Mouse (Mus musculus) cerebellum, adult 9-11 months (tissue): ENCODE measurements at regions not wholly inside any gene's neighbourhood (a gene's known extent, or its start where the extent isn't known, plus 50 kb on each side); places are given as distances from the start of the nearest gene placed in this dataset.
"Not testable (repeated sequence)": the region's sequence is repeated elsewhere in the genome, so short reads cannot be mapped to it uniquely, and the experiment has no call there.

ENCODE experiments used
- DNase-seq: peaks from one replicate; pipeline ENCODE4 v3.0.0; 2022

DNA sequence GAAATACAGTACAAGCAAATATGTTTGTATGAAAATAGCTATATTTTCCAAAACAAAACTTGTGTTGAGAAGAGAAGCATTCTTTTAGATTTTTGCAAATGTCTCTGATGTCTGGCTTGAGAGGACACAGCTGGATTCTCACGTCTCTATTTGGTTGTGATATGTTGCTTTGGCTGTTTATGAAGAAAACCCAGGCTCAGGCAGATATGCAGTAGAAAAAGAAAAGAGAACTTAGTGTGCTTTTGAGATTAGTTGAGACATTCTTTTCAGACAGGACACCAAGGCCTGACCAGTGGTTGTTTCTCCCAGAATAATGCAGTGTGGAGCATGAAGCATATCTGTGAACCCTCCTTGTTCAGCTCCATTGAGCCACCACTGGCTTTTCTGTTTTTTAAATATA, 178.8 kb upstream of the Mamld1 start:
- DNase-seq: no peak

DNA sequence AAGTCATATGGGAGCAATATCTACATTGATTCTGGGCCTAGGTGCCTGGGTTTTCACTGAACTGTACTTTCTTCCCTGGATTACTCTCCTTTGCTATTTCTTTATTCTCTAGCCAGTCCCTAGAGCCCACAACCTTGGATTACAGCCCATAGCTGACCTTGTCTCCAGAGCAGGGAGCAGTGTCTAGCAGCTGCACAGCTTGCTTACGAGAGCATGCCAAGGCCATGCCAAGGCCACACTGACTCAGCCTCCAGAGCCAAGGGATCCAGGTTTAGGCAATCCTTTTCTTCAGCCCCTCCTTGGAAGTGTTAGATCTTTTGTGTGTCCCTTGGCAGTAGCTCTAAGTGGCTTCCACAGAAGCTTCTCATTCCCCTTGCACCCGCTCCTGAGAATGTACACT, 168.7 kb upstream of the Mamld1 start:
- no peak for DNase-seq

DNA sequence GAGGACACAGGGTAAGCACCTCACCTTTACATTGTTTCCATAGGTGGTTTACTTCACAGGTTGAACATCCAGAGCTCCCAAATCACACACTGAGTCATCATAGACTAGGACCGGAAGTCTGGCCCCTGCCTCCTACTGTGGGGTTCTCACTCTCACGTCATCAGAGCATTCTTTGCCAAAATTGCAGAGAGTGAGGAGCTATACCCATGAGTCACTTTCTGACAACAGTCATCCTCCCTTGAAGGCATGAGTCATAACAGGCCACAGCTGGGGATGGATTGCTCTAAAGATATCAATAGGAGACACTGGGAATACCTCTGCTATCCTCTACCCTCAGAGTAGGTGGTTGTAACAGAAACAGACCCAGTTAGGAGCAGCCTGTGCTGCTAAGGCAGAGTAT, 166.6 kb upstream of the Mamld1 start:
- no peak for DNase-seq

DNA sequence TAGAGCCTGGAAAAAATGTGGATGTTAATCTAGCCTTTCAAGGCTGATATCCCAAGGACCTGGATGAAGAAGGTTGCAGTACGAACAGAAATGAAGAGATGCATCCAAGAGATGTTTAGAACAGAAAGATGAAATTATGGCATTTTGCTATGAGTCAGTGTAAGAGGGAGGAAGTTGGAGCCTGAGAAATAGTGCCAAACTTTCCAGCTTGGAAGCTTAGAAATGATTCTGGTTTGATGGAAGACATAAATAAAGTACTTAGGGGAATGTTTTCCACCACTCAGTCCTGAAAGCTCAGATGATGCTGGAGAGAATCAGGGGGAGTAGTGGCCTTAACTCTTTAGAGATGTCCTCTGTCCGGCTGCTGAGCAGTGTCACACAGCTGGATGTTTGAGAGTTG, 155.5 kb upstream of the Mamld1 start:
- no peak for DNase-seq

DNA sequence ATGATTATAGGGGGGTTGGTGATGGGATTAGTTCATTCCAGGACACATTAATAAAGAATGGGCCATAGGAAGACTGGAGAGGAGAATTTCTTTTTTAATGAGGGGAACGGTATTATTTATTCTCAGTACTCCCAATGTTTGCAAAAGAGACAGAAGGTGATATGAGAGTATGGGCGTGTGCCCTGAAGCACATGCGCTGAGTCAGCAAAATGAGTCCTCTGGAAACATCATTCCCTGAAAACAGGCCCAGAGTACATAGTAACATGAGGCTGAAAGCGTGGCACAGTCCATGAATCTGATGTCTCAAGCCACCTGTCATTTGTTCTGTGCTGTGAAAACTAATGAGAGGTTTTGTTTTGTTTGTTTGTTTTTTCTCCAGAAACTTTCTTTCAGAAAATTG, 154.5 kb upstream of the Mamld1 start:
- DNase-seq: no peak

DNA sequence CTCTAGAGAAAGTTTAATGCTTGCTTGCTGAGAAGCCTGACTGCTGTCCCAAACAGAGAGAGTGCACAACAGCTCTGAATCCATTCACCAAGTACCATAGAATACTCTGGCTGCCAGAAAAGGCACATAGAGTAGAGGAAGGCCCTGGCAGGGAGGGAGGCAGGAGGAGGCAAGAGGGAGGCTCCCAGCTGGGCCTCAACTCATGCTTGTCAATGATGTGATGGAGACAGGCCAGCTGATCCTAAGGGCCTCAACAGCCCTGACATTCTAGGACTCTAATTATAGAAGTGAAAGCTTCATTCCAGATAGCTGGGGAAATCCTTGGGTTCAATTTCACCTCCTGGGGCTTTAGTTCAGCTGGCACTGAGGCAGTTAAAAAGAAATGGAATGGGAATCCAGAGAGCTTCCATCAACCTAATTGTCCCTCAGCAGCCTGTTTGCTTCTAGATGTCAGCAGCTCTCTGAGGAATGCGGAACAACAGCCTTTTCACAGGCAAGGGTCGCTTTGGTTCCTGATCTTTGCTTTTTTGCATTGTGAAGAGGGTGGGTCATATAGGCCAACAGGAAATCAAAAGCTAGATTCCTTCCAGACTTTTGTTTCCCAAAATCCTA, 152.8 kb upstream of the Mamld1 start:
- no peak for DNase-seq

DNA sequence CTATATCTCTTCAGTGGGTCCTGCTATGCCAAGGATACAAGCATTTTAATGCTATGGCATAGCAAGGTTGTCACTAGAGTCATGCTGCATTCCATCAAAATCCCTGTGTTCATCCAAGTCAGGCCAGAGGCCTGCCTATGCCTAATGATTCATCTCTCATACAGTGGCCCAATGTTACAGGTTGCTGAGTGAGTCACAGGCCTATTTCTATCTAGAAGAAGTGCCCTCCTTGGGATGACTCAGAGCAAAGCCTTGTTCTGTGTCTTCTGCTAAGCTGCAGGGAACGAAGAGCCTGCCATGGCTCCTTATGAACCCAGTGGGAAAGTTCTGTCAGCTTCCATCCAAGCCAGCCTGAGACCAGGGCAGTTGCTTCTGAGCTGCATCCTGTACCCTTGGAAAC, 151.2 kb upstream of the Mamld1 start:
- DNase-seq: not testable (repeated sequence)

DNA sequence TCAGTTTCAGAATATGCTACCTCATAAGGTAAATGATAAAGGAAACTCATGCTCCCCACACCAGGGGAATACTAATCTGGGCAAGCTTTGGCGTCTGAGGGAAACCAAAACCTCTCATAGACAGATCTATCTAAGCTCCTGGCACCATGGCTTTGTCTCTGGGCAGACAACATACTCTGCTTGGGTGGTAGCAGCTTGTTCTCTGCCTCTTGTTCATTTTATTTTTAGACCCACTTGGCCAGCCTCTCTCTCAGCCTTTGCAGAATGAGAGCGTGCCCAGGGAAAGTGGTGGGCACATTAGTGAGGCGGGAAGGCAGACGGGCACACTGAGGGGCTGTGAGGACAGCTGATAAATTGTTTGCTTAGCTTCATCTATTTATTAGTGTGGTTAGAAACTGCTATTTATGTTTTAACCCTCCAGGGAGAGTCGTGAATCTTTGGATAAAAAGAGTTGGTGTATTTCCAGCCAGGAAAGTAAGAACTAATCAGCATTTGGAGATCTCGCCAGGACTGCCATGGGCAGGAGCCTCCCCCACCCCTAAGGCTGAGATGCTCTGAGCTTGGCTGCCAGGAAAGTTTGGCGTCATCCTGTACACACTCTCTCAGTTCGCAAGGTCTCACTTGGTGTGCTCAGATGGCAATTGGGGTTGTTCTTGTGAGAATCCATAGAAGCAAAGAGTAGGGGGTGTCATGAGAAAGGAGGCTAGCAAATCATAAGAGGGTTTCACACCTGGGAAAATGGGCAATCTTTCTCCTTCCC, 150.2 kb upstream of the Mamld1 start:
- peak; percentile 7 for DNase-seq

DNA sequence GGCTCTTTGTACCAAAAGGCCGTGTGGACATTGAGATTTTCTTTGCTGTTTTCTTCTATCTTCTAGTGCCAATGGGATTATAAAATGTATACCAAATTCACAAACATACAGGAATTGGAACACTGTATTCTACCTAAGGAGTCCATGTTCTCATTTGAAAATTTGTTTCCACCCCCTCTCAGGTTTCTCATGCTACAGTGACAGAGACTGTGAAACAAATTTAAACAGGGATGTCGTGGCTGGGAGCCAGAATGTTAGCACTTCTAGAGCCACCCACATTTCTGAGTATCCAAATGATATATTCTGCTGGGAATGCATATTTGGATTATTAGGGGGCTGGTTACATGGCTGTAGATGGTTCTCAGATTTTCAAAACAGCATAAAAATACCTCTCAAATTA, 124.4 kb upstream of the Mamld1 start:
- DNase-seq: no peak

DNA sequence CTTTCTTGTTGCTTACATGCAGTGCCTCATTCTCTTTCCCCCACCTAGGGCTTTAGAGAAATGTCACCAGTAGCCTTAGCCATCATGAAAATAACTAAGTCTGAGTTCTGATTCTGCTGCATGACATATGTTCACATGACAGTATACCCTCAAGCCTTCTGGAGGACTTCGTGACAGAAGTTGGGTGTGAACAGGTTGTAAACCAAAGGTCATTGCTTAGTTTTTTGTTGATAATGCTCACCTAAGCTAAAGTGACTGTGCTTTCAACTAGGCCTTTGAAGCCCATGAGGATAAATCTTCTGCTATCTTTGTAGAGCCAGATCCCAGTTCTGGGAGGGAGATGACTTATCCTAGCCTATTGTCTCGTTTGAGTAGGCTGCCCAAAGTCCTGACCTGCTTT, 118.1 kb upstream of the Mamld1 start:
- no peak for DNase-seq

DNA sequence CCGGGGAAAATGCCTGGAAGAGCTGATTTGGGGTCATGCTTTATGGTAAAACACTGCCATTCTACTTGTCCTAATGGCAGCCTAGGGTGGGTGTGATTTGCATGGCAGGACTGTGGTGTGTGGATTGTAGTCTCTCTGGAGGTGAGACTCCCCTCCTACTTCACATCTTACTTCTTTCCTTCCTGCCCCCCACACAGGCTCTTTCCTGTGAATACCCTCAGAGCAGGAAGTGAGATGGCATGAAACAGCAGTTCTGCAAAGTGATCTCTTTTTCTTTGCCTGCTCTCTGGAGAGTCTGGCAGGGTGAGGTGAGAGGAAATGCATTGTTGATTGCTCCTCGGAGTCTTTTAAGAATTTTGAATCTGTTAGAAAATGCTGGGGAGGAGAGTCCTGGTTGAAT, 104.7 kb upstream of the Mamld1 start:
- DNase-seq: no peak

DNA sequence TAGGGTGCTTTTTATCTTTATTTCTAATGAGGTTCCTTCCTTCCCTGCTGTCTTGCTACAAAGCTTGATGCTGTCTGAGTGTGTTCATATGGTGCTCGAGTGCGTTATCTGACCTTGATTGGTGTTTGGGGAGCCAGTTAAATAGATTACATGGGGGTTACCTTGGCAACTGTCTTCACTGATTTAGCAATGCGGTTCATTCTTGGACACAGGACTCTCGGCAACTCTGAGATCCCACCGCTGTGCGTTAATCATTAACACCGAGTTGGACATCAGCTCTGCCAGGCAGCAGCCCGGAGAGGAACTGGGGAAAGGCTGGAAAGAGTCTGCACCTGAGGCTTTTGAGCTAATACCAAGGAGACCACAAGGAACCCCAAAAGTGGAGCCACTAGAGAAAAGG, 104.0 kb upstream of the Mamld1 start:
- DNase-seq: no peak

DNA sequence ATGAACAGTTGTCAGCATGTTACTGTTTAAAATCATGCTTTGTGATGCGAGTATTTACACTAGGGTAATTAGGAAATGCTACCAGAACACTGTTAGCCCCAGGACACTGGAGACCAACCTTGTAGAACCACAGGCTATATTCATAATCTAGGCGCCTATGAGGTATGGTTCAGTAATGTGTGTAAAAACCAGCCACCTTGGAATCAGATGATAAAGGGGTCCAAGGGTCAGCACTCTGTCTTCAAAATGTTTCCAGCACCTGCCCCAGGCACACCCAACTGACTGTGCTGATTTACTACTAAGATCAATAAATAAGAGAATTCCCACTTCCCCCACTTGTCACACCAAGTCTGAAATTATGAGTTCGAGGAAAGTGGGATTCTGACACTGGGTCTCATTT, 100.8 kb upstream of the Mamld1 start:
- DNase-seq: no peak

DNA sequence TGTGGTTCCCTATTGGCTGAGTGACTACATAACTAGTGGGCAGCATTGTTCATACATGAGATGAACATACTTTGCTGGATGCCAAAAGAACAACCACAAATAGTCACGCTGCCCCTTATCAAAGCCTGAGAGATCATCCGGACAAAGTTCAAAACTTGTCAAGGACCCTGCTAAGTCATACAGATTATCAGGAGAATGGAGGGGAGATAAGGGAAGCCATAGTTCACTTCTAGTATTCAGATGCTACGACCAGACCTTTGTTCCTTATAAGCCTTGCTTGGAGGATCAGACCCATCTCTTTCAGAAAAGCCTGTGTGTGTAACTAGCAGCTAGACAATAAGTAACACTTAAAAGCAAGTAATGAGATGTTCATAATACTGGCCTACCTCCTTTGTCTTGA, 97.0 kb upstream of the Mamld1 start:
- no peak for DNase-seq
